Mouse (Mus musculus) embryonic facial prominence, embryonic 10.5 days (tissue): ENCODE measurements at regions not wholly inside any gene's neighbourhood (a gene's known extent, or its start where the extent isn't known, plus 50 kb on each side); places are given as distances from the start of the nearest gene placed in this dataset.
"Not testable (repeated sequence)": the region's sequence is repeated elsewhere in the genome, so short reads cannot be mapped to it uniquely, and the experiment has no call there.

ENCODE experiments used
- DNase-seq: peaks from one replicate; pipeline ENCODE4 v3.0.0-alpha.2; 2017; ENCODE audit warnings: low spot score
- H3K27ac ChIP-seq: fragments of 300-500 bp; sonication (generic); replicated peaks from 2 replicates; pipeline ENCODE4 v1.5.1; 2016; ENCODE audit warnings: mild to moderate bottlenecking
- H3K27me3 ChIP-seq: fragments of 300-500 bp; sonication (generic); replicated peaks from 2 replicates; pipeline ENCODE4 v1.6.1; 2016; ENCODE audit warnings: low read depth, mild to moderate bottlenecking; ENCODE audit not compliant: poor library complexity, severe bottlenecking
- H3K36me3 ChIP-seq: fragments of 300-500 bp; sonication (generic); replicated peaks from 2 replicates; pipeline ENCODE4 v1.6.1; 2016; ENCODE audit warnings: mild to moderate bottlenecking, moderate library complexity
- H3K4me1 ChIP-seq: fragments of 300-500 bp; sonication (generic); 2 replicates; pipeline ENCODE4 v1.6.1; 2016
- H3K4me3 ChIP-seq: fragments of 300-500 bp; sonication (generic); 2 replicates; pipeline ENCODE4 v1.5.1; 2016; ENCODE audit warnings: mild to moderate bottlenecking, moderate library complexity
- H3K9me3 ChIP-seq: fragments of 300-500 bp; sonication (generic); 2 replicates; pipeline ENCODE4 v1.6.1; 2016; ENCODE audit warnings: mild to moderate bottlenecking
- WGBS: fragments of 180-500 bp; shearing (Covaris S2); methylation state at CpG from one replicate; pipeline ENCODE4 v1.1.7; 2016; 5-methylcytosine and 5-hydroxymethylcytosine counted together

GRCm38 (mm10) chr5:77805796-77806195, 398.0 kb upstream of the Igfbp7 start:
- no peak overlapping the region for H3K4me3 ChIP-seq
- no peaks in the 10 kb centered on the region for H3K9me3 ChIP-seq
- DNase-seq, result no peak
- no peak overlapping the region for H3K27ac ChIP-seq
- 90% methylated on average over 6 of the region's 6 CpGs for WGBS
- no peaks in the 10 kb centered on the region for H3K27me3 ChIP-seq
- no peaks in the 10 kb centered on the region for H3K36me3 ChIP-seq
- H3K4me1 ChIP-seq, result peaks cover 7% of the 10 kb centered on the region; the same call in 1 of the 2 replicates

- Histone ChIP-seq H3K27ac (no peak overlapping the region), H3K9me3 (no peaks in the 10 kb centered on the region), H3K4me1 (peaks cover 7% of the 10 kb centered on the region; the same call in 1 of the 2 replicates), H3K36me3 (no peaks in the 10 kb centered on the region), H3K27me3 (no peaks in the 10 kb centered on the region), H3K4me3 (no peak overlapping the region)
- WGBS, result 88% methylated on average over 1 of the region's 1 CpGs
- no peak for DNase-seq
Measured at GRCm38 (mm10) chr5:77805303-77805702, 397.5 kb upstream of the Igfbp7 start.

- no peak overlapping the region for H3K27ac ChIP-seq
- H3K4me3 ChIP-seq, result no peak overlapping the region
- H3K36me3 ChIP-seq, result no peaks in the 10 kb centered on the region
- 61% methylated on average over 9 of the region's 9 CpGs for WGBS
- H3K4me1 ChIP-seq, result peaks cover 7% of the 10 kb centered on the region; the same call in 1 of the 2 replicates
- H3K9me3 ChIP-seq, result no peaks in the 10 kb centered on the region
- H3K27me3 ChIP-seq, result no peaks in the 10 kb centered on the region
- no peak for DNase-seq
Measured at GRCm38 (mm10) chr5:77804113-77804512, 396.3 kb upstream of the Igfbp7 start.

- Histone ChIP-seq H3K36me3 (no peaks in the 10 kb centered on the region), H3K27me3 (no peaks in the 10 kb centered on the region), H3K4me3 (no peak overlapping the region), H3K9me3 (no peaks in the 10 kb centered on the region), H3K4me1 (peaks cover 7% of the 10 kb centered on the region; the same call in 1 of the 2 replicates), H3K27ac (no peak overlapping the region)
- DNase-seq, result peak; percentile 66
- 65% methylated on average over 6 of the region's 6 CpGs for WGBS
Measured at GRCm38 (mm10) chr5:77803562-77803961, 395.7 kb upstream of the Igfbp7 start.

GRCm38 (mm10) chr5:77796960-77797359, 389.1 kb upstream of the Igfbp7 start:
- Histone ChIP-seq H3K27ac (no peak overlapping the region), H3K9me3 (no peaks in the 10 kb centered on the region), H3K27me3 (no peaks in the 10 kb centered on the region), H3K4me1 (no peaks in the 10 kb centered on the region), H3K36me3 (no peaks in the 10 kb centered on the region), H3K4me3 (no peak overlapping the region)
- DNase-seq, result no peak
- 80% methylated on average over 3 of the region's 3 CpGs for WGBS

GRCm38 (mm10) chr5:77795766-77796165, 387.9 kb upstream of the Igfbp7 start:
- Histone ChIP-seq H3K4me1 (no peaks in the 10 kb centered on the region), H3K9me3 (no peaks in the 10 kb centered on the region), H3K27ac (no peak overlapping the region), H3K27me3 (no peaks in the 10 kb centered on the region), H3K4me3 (no peak overlapping the region), H3K36me3 (no peaks in the 10 kb centered on the region)
- no peak for DNase-seq
- WGBS, result 88% methylated on average over 5 of the region's 5 CpGs

- Histone ChIP-seq H3K4me3 (no peak overlapping the region), H3K27ac (no peak overlapping the region), H3K36me3 (no peaks in the 10 kb centered on the region), H3K9me3 (no peaks in the 10 kb centered on the region), H3K27me3 (no peaks in the 10 kb centered on the region), H3K4me1 (no peaks in the 10 kb centered on the region)
- 77% methylated on average over 2 of the region's 2 CpGs for WGBS
- DNase-seq, result no peak
Measured at GRCm38 (mm10) chr5:77783953-77784352, 376.1 kb upstream of the Igfbp7 start.

GRCm38 (mm10) chr5:77762426-77763042, 354.7 kb upstream of the Igfbp7 start:
- Histone ChIP-seq H3K4me1 (peaks cover 10% of the 10 kb centered on the region), H3K27ac (no peak overlapping the region), H3K27me3 (no peaks in the 10 kb centered on the region), H3K9me3 (no peaks in the 10 kb centered on the region), H3K4me3 (no peak overlapping the region), H3K36me3 (no peaks in the 10 kb centered on the region)
- 47% methylated on average over 6 of the region's 6 CpGs for WGBS
- DNase-seq, result peak; percentile 15

GRCm38 (mm10) chr5:77762013-77762412, 354.2 kb upstream of the Igfbp7 start:
- Histone ChIP-seq H3K27ac (no peak overlapping the region), H3K9me3 (no peaks in the 10 kb centered on the region), H3K4me1 (peaks cover 10% of the 10 kb centered on the region), H3K36me3 (no peaks in the 10 kb centered on the region), H3K27me3 (no peaks in the 10 kb centered on the region), H3K4me3 (no peak overlapping the region)
- WGBS, result 89% methylated on average over 6 of the region's 6 CpGs
- no peak for DNase-seq

- H3K4me3 ChIP-seq, result no peak overlapping the region
- no peaks in the 10 kb centered on the region for H3K9me3 ChIP-seq
- H3K36me3 ChIP-seq, result no peaks in the 10 kb centered on the region
- no peak for DNase-seq
- H3K27ac ChIP-seq, result no peak overlapping the region
- H3K27me3 ChIP-seq, result no peaks in the 10 kb centered on the region
- WGBS, result 80% methylated on average over 1 of the region's 1 CpGs
- H3K4me1 ChIP-seq, result no peaks in the 10 kb centered on the region
Measured at GRCm38 (mm10) chr5:77748933-77749332, 341.1 kb upstream of the Igfbp7 start.

- no peak overlapping the region for H3K4me3 ChIP-seq
- H3K36me3 ChIP-seq, result no peaks in the 10 kb centered on the region
- no peaks in the 10 kb centered on the region for H3K27me3 ChIP-seq
- no peak overlapping the region for H3K27ac ChIP-seq
- 84% methylated on average over 5 of the region's 5 CpGs for WGBS
- no peaks in the 10 kb centered on the region for H3K4me1 ChIP-seq
- no peak for DNase-seq
- H3K9me3 ChIP-seq, result no peaks in the 10 kb centered on the region
Measured at GRCm38 (mm10) chr5:77746604-77747003, 338.8 kb upstream of the Igfbp7 start.

GRCm38 (mm10) chr5:77743467-77743866, 335.6 kb upstream of the Igfbp7 start:
- no peak overlapping the region for H3K4me3 ChIP-seq
- DNase-seq, result no peak
- no peaks in the 10 kb centered on the region for H3K4me1 ChIP-seq
- no peaks in the 10 kb centered on the region for H3K36me3 ChIP-seq
- no peaks in the 10 kb centered on the region for H3K27me3 ChIP-seq
- H3K27ac ChIP-seq, result no peak overlapping the region
- no peaks in the 10 kb centered on the region for H3K9me3 ChIP-seq
- WGBS, result 84% methylated on average over 3 of the region's 3 CpGs

GRCm38 (mm10) chr5:77730286-77730685, 322.4 kb upstream of the Igfbp7 start:
- H3K27ac ChIP-seq, H3K9me3 ChIP-seq, DNase-seq, H3K4me3 ChIP-seq, H3K36me3 ChIP-seq, H3K4me1 ChIP-seq, H3K27me3 ChIP-seq: not testable (repeated sequence)
- 76% methylated on average over 4 of the region's 4 CpGs for WGBS
